Mouse (Mus musculus) MN1 (cell line): ENCODE measurements at regions not wholly inside any gene's neighbourhood (a gene's known extent, or its start where the extent isn't known, plus 50 kb on each side); places are given as distances from the start of the nearest gene placed in this dataset.

Experiments
- DNase-seq: peaks from one replicate; pipeline ENCODE4 v3.0.0-alpha.2; 2016; ENCODE audit warnings: low spot score

- no peak for DNase-seq
These were observed 116.1 kb upstream of the Sulf2 start for GRCm38 (mm10) chr2:166271373-166272189.

DNA sequence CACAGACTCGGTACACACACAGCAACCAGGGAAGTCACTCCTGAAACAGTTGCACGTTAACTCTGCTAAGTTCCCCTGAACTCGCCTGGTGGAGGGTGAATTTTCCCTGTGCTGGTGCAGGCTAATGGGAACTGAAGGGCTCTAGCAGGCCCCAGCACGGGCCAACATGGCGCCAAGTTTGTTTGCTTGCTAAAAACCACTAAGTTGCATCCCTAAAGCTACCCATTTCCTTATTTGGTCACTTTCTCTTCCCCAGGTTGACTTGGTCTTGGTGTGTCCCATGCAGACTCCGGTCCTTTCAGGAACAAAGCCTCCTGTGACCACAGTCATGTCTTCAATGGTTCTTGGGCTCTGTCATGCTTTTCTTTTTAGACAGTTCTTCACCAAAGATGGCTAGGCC is 114.5 kb upstream of the Sulf2 start:
- DNase-seq: no peak

DNA sequence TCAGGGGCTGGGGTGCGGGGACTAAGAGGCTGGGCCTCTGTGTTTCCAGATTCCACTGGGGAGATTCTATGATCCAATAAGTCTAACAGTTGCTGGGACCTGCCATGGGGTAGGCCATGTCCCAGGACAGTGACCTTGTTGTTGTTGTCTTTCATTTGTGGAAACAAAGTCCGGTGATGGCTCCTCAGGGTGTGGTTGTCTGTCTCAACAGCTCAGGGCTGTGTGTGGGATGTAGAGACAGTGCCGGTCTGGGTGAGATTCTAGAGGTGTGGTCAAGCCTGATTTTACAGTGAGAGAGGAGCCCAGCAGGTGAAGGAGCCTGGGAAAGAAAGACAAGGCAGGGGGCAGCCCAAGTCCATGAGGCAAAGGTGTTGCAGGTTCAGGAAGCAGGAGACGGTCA is 111.5 kb upstream of the Sulf2 start:
- no peak for DNase-seq

GRCm38 (mm10) chr2:166266507-166266906 is 111.0 kb upstream of the Sulf2 start:
- DNase-seq: no peak

GRCm38 (mm10) chr2:166264756-166265155 is 109.3 kb upstream of the Sulf2 start:
- no peak for DNase-seq

GRCm38 (mm10) chr2:166261799-166262198 is 106.3 kb upstream of the Sulf2 start:
- no peak for DNase-seq

DNA sequence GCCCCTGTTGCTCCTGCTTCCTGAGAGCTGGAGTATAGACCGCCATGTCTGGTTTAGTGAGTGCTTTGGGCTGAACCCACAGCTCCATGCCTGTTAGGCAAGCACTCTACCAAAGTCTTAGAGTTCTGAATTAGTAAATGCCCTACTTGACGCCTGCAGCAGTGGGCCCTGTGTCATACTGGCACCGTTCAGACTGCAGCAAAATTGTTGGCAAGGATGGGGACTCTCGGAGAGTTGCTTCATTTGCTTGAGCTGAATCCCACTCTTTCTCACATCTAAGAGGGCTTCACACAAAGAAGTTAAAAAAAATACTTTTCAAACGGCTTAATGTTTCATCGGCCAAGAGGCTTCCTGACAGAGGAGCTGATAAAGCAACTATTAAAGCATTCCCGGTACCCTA is 105.6 kb upstream of the Sulf2 start:
- no peak for DNase-seq

- no peak for DNase-seq
These were observed 103.3 kb upstream of the Sulf2 start for GRCm38 (mm10) chr2:166258771-166259180.

- DNase-seq: no peak
These were observed 102.2 kb upstream of the Sulf2 start for GRCm38 (mm10) chr2:166257666-166258065.

- no peak for DNase-seq
These were observed 100.7 kb upstream of the Sulf2 start for GRCm38 (mm10) chr2:166256193-166256592.

- no peak for DNase-seq
These were observed 99.1 kb upstream of the Sulf2 start for GRCm38 (mm10) chr2:166254581-166254980.

GRCm38 (mm10) chr2:166252107-166252506 is 96.6 kb upstream of the Sulf2 start:
- DNase-seq: no peak

DNA sequence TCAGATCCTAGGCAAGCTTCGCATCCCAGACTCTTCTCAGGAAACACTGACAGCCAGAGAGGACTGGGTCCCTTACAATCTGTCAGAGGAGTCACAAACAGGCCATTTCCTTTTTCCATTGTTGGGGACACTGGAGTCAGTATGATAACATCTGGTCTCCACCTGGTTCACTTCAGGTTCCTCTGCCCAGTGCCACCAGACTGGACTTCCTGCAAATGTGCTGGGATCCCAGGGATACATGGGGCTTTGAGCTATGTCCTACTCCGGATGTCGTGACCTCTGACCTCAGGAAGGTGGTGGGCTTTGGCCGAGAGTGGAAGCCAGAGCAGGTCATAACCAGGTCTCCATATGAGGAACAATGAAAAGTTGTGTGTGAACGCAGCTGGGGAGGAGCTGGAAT is 96.0 kb upstream of the Sulf2 start:
- DNase-seq: no peak

DNA sequence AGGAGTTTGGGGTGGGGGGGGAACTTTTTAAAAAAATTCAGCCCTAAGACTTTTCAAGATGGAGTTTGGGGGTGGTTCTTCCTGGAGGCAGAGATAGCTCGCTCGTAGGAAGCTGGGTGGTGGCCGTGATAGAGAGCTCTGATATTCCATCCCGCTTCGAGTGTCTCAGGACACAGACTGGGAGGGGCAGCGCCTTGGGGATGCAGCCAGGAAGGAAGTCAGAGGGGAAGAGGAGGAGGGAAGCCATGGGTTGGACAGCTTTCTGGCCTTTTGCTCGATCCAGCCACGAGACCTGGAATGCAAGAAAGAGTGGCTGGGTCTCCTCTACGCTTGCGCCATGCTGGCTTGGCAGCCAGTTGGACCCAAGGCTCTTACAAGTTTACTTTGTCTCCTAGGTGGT is 95.1 kb upstream of the Sulf2 start:
- no peak for DNase-seq

GRCm38 (mm10) chr2:166249338-166249950 is 94.0 kb upstream of the Sulf2 start:
- DNase-seq: peak; percentile 29

DNA sequence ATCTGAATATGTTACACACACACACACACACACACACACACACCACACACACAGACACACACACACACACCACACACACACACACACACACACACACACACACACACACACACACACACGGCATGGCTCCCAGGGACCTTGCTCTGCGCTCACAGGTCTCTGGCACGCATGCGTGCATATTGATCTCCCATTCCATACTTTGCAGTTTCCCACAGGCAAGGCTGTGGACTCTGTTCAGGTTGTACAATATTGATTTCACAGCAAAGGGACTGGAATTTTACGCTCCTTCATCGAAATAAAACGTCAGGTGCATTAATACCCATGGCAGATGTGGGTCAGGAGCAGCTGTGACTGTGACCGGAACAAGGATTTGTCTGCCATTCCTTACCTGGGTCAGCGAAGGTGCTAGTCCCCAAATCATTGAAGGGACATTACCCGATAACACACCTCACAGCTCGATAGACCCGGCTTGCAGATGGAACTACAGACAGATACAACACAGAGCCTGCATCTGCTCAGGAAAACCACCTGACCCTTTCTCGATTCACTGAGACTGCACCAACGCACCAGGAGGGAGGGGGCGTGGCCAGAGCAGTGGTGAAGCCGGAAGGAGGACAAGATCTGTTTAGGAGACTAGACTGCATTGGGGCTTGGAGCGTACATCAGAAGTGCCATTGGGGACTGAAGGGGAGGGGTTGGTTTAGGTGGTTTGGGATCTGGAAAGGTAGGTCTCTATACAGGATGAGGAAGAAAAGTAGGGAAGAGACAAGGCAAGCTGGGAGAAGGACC is 91.1 kb upstream of the Sulf2 start:
- no peak for DNase-seq

GRCm38 (mm10) chr2:166245219-166245618 is 89.8 kb upstream of the Sulf2 start:
- DNase-seq: no peak

DNA sequence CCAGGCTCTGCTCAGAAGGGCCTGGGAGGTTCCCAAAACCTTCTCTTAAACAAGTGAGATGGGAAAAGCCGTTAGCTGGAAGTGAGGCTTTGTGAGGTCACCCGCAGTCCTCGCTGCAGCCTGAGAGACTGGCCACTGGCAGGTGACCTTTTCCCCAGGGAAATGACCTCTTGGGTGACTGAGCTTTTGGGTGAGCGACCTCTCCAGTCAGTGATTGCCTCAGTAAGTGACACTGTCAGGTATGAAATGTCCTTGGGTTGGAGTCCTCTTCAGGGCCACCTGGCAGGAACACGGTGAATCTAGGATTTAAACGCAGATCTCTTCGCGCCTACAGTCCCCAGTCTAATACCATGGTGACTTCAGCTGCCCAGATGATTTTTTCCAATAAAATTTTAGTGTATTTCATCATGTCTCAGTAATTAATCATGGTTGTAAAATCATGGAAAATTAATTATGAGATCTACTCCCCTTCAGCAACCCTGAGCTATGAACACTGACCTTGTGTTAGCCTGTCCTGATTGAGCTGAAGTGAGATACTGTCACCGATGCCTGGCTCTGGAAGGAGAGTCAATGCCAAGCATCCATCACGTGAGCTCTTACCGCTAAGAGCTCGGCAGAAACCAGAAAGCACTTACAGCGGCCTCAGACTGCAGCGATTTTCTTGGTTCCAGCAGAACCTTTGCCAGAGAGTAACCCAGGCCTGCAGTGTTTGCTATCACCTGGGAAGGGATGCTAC is 87.5 kb upstream of the Sulf2 start:
- DNase-seq: no peak

DNA sequence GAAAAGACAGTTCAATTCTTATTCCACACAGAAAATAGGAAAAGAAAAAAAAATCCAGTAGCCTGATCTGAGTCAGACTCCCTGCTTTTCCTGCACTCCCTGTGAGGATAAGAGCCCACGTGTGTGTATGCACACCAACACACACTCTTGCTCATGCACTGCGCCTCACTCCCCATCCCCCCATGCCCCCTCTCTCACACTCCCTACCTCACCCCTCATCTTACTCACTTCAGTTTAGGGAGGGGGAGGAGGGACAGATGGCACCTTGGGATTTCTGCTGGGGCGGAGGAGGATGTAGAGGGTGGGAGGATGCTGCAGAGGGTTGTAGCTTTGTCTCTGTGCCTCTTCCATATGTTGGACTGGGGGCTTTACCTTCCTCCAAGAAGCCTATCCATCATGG is 85.8 kb upstream of the Sulf2 start:
- no peak for DNase-seq

GRCm38 (mm10) chr2:166240056-166240455 is 84.6 kb upstream of the Sulf2 start:
- no peak for DNase-seq

DNA sequence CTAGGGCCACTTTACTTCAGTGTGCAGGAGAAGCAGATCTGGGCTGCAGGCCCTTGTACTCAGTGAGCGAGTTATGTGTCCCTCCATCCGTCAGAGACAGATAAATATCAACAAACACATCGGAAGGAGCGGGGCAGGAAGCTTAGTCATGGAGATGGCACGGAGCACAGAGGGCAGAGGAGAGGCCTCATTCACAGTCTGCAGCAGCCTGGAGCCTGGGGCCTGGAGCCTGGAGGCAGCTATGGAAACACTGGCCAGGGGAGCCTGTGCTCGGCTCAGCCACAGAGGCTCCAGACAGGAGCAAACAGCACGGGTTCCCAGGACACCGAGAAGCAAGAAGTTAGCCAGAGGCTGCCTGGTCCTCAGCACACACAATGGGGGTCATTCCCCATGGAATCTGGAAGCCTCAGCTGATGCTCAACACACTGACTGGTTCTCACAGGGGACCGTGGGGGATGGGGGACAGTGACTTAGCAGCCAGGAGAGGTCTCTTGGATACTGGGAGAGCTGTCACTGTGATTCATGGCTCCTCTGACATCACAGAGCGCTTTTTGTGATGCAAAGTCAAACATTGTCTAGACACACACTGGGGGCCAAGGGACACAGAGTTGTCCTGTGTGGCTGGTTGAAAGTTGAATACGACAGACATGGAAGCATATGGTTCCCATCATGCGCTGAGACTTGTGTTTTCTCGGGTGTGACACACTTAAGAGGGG is 82.2 kb upstream of the Sulf2 start:
- DNase-seq: peak; percentile 67

DNA sequence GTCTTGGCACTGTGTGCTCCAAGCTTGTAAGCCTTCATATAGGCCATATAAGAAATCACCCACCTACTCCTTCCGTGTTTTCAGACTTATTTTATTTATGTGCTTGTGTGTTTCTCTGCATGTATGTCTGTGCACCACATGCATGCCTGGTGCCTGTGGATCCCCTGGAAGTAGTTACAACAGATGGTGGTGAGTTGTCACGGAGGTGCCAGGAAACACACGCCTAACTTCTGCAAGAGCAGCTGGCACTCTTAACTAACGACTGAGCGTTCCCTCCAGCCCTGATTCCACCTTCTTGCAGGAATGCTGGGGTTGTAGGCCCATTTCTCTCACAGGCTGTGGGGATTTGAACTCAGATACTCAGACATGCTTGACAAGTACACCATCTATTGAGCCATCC is 80.6 kb upstream of the Sulf2 start:
- no peak for DNase-seq
